Mouse (Mus musculus) kidney, adult 2 months (tissue): ENCODE results near the gene Dynll1.

Experiments used
- CTCF ChIP-seq: fragments of 200-500 bp; conservative IDR thresholded peaks from 2 replicates; pipeline ENCODE4 v1.5.1; 2011; ENCODE audit warnings: low read depth, mild to moderate bottlenecking, control low read depth, low read length, moderate library complexity, mixed read lengths; ENCODE audit not compliant: insufficient read depth, insufficient read length
- POLR2A ChIP-seq: fragments of 200-500 bp; IDR thresholded peaks from one replicate; pipeline ENCODE4 v1.6.1; 2011; ENCODE audit warnings: low read depth, low read length, control low read depth

- no peak for TF ChIP-seq CTCF
- TF ChIP-seq POLR2A: no peak
Observed at GRCm38 (mm10) chr5:115266787-115267468, 33.9 kb downstream of the Dynll1 start.
